Mouse (Mus musculus): ENCODE results near the gene Vasp. TPM values are rescaled to one million over a fixed set of nuclear protein-coding genes. Genes with fewer than 3 reads are reported as not detected.

The Vasp gene
- polyA plus RNA-seq, 1 experiment: 335 TPM

GRCm38 (mm10) chr7:19265928-19266822, 5.4 kb downstream of the Vasp start:
- peak overlapping the region; percentile 87 for H3K27ac ChIP-seq (ENCODE audit: insufficient read depth, low read length)
- TF ChIP-seq POLR2A (IDR thresholded peaks at IDR 0.05; ENCODE audit: low read depth, low read length) (no peak), CTCF (IDR thresholded peaks at IDR 0.05; ENCODE audit: extremely low read depth, insufficient read depth, insufficient read length, insufficient replicate concordance) (no peak)
- H3K27me3 ChIP-seq (ENCODE audit: control insufficient read depth, insufficient read depth, low read length): no peaks in the 10 kb centered on the region
- peaks cover 30% of the 10 kb centered on the region for H3K36me3 ChIP-seq (ENCODE audit: control insufficient read depth, insufficient read depth, low read length)
- DNase-seq (ENCODE audit: low read depth in 1 of 2, low spot score in 2 of 2): peak; percentile 64 to 80
- peak overlapping the region; percentile 20; the same call in 1 of the 2 replicates for H3K4me3 ChIP-seq (ENCODE audit: extremely low read depth, insufficient read depth, insufficient read length)
- WGBS: 6% methylated on average over 10 of the region's 10 CpGs
- peaks cover 35% of the 10 kb centered on the region for H3K4me1 ChIP-seq (ENCODE audit: control insufficient read depth, insufficient read depth, insufficient read length)

- Histone ChIP-seq H3K4me3 (ENCODE audit: extremely low read depth, insufficient read depth, insufficient read length) (no peak overlapping the region), H3K36me3 (ENCODE audit: control insufficient read depth, insufficient read depth, low read length) (peaks cover 40% of the 10 kb centered on the region), H3K27me3 (ENCODE audit: control insufficient read depth, insufficient read depth, low read length) (no peaks in the 10 kb centered on the region), H3K27ac (ENCODE audit: insufficient read depth, low read length) (peak overlapping the region; percentile 68), H3K4me1 (ENCODE audit: control insufficient read depth, insufficient read depth, insufficient read length) (peaks cover 35% of the 10 kb centered on the region)
- TF ChIP-seq CTCF (IDR thresholded peaks at IDR 0.05; ENCODE audit: extremely low read depth, insufficient read depth, insufficient read length, insufficient replicate concordance): no peak
- no peak for TF ChIP-seq POLR2A (IDR thresholded peaks at IDR 0.05; ENCODE audit: low read depth, low read length)
- 71% methylated on average over 7 of the region's 7 CpGs for WGBS
- no peak for DNase-seq (ENCODE audit: low read depth in 1 of 2, low spot score in 2 of 2)
Observed at GRCm38 (mm10) chr7:19265147-19265546, 6.5 kb downstream of the Vasp start.

GRCm38 (mm10) chr7:19258336-19258735, 13.3 kb downstream of the Vasp start:
- Histone ChIP-seq H3K27ac (ENCODE audit: insufficient read depth, low read length) (no peak overlapping the region), H3K4me3 (ENCODE audit: extremely low read depth, insufficient read depth, insufficient read length) (no peak overlapping the region), H3K27me3 (ENCODE audit: control insufficient read depth, insufficient read depth, low read length) (no peaks in the 10 kb centered on the region), H3K4me1 (ENCODE audit: control insufficient read depth, insufficient read depth, insufficient read length) (peaks cover 4% of the 10 kb centered on the region; the same call in 1 of the 2 replicates), H3K36me3 (ENCODE audit: control insufficient read depth, insufficient read depth, low read length) (peaks cover 56% of the 10 kb centered on the region)
- TF ChIP-seq CTCF (IDR thresholded peaks at IDR 0.05; ENCODE audit: extremely low read depth, insufficient read depth, insufficient read length, insufficient replicate concordance) (no peak), POLR2A (IDR thresholded peaks at IDR 0.05; ENCODE audit: low read depth, low read length) (no peak)
- whole genome bisulfite sequencing: 71% methylated on average over 3 of the region's 3 CpGs
- no peak for DNase-seq (ENCODE audit: low read depth in 1 of 2, low spot score in 2 of 2)

GRCm38 (mm10) chr7:19257390-19258022, 14.1 kb downstream of the Vasp start:
- H3K36me3 ChIP-seq (ENCODE audit: control insufficient read depth, insufficient read depth, low read length): peaks cover 51% of the 10 kb centered on the region
- H3K27ac ChIP-seq (ENCODE audit: insufficient read depth, low read length): peak overlapping the region; percentile 40; the same call in 1 of the 2 replicates
- no peak overlapping the region for H3K4me3 ChIP-seq (ENCODE audit: extremely low read depth, insufficient read depth, insufficient read length)

GRCm38 (mm10) chr7:19256567-19256966, 15.1 kb downstream of the Vasp start:
- Histone ChIP-seq H3K4me3 (ENCODE audit: extremely low read depth, insufficient read depth, insufficient read length) (no peak overlapping the region), H3K36me3 (ENCODE audit: control insufficient read depth, insufficient read depth, low read length) (peaks cover 43% of the 10 kb centered on the region), H3K27ac (ENCODE audit: insufficient read depth, low read length) (no peak overlapping the region), H3K27me3 (ENCODE audit: control insufficient read depth, insufficient read depth, low read length) (no peaks in the 10 kb centered on the region), H3K4me1 (ENCODE audit: control insufficient read depth, insufficient read depth, insufficient read length) (peaks cover 4% of the 10 kb centered on the region; the same call in 1 of the 2 replicates)
- WGBS: 34% methylated on average over 7 of the region's 7 CpGs
- DNase-seq (ENCODE audit: low read depth in 1 of 2, low spot score in 2 of 2): no peak
- no peak for TF ChIP-seq POLR2A (IDR thresholded peaks at IDR 0.05; ENCODE audit: low read depth, low read length)

More at GRCm38 (mm10) chr7:19257390-19258022, 14.1 kb downstream of the Vasp start:
- WGBS: 47% methylated on average over 11 of the region's 11 CpGs
- no peak for TF ChIP-seq CTCF (IDR thresholded peaks at IDR 0.05; ENCODE audit: extremely low read depth, insufficient read depth, insufficient read length, insufficient replicate concordance)
- no peak for TF ChIP-seq POLR2A (IDR thresholded peaks at IDR 0.05; ENCODE audit: low read depth, low read length)
- Histone ChIP-seq H3K4me1 (ENCODE audit: control insufficient read depth, insufficient read depth, insufficient read length) (peaks cover 4% of the 10 kb centered on the region; the same call in 1 of the 2 replicates), H3K27me3 (ENCODE audit: control insufficient read depth, insufficient read depth, low read length) (no peaks in the 10 kb centered on the region)
- peak in 1 of 2 experiments; percentile 14 for DNase-seq (ENCODE audit: low read depth in 1 of 2, low spot score in 2 of 2)

- no peak for TF ChIP-seq CTCF (IDR thresholded peaks at IDR 0.05; ENCODE audit: extremely low read depth, insufficient read depth, insufficient read length, insufficient replicate concordance)
- TF ChIP-seq POLR2A (IDR thresholded peaks at IDR 0.05; ENCODE audit: low read depth, low read length): no peak
- no peak for DNase-seq (ENCODE audit: low read depth in 1 of 2, low spot score in 2 of 2)
- no peak overlapping the region for H3K4me3 ChIP-seq (ENCODE audit: extremely low read depth, insufficient read depth, insufficient read length)
- 94% methylated on average over 17 of the region's 17 CpGs for WGBS
- no peaks in the 10 kb centered on the region for H3K27me3 ChIP-seq (ENCODE audit: control insufficient read depth, insufficient read depth, low read length)
- peaks cover 32% of the 10 kb centered on the region for H3K36me3 ChIP-seq (ENCODE audit: control insufficient read depth, insufficient read depth, low read length)
- H3K4me1 ChIP-seq (ENCODE audit: control insufficient read depth, insufficient read depth, insufficient read length): peaks cover 4% of the 10 kb centered on the region; the same call in 1 of the 2 replicates
- no peak overlapping the region for H3K27ac ChIP-seq (ENCODE audit: insufficient read depth, low read length)
Observed at GRCm38 (mm10) chr7:19255395-19255794, 16.2 kb downstream of the Vasp start.
